Mouse (Mus musculus) CH12.LX (cell line): Measurements from ENCODE around the gene Hyal3.

ENCODE experiments used
- CHD2 ChIP-seq: IDR thresholded peaks from 2 replicates; pipeline ENCODE4 v1.6.1; 2011; ENCODE audit warnings: low read length, improper control_type of control experiment
- ZMIZ1 ChIP-seq: IDR thresholded peaks from 2 replicates; pipeline ENCODE4 v1.6.1; 2012; ENCODE audit warnings: low read depth, mild to moderate bottlenecking, inconsistent platforms, low read length, improper control_type of control experiment

DNA sequence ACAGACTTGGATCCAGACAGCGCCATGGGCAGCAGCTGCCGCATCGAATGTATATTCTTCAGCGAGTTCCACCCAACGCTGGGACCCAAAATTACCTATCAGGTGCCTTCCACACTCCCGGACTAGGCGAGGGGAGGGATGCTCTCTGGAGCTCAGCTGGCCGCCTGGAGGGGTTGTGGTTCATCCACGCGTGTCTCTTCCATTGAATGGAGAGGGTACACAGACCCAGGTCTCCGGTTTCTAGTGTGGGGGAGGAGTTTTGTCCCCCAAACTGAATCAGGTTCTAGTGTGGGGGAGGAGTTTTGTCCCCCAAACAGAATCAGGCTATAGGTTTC is 38.3 kb upstream of the Hyal3 start:
- TF ChIP-seq ZMIZ1: peak; percentile 68; the same call in 1 of the 2 replicates
- TF ChIP-seq CHD2: no peak; the same call in none of the 2 replicates
